Mouse (Mus musculus) kidney, postnatal 0 days (tissue): ENCODE measurements around the gene Bach1. TPM values are rescaled to one million over a fixed set of nuclear protein-coding genes. Genes with fewer than 3 reads are reported as not detected.
A peak's percentile ranks its signal among the peaks of the same experiment; 100 is the strongest.

Source experiments
- ATAC-seq: fragments of 200-750 bp; cut with Nextera tagmentation; replicated peaks from 2 replicates; pipeline ENCODE4 v1.8.0; 2017; ENCODE audit warnings: low read depth, moderate number of reproducible peaks, moderate TSS enrichment, moderate library complexity; ENCODE audit not compliant: low FRiP score
- DNase-seq: peaks from one replicate; pipeline ENCODE4 v3.0.0-alpha.2; 2016; ENCODE audit warnings: low spot score
- H3K27ac ChIP-seq: fragments of 300-500 bp; sonication (generic); 2 replicates; pipeline ENCODE4 v1.5.1; 2014; ENCODE audit warnings: mild to moderate bottlenecking
- H3K27me3 ChIP-seq: fragments of 300-500 bp; sonication (generic); 2 replicates; pipeline ENCODE4 v1.6.1; 2014; ENCODE audit warnings: low read length, mixed read lengths; ENCODE audit not compliant: insufficient read depth
- H3K36me3 ChIP-seq: fragments of 300-500 bp; sonication (generic); 2 replicates; pipeline ENCODE4 v1.6.1; 2014; ENCODE audit warnings: low read length, mixed read lengths; ENCODE audit not compliant: insufficient read depth
- H3K4me1 ChIP-seq: fragments of 300-500 bp; sonication (generic); replicated peaks from 2 replicates; pipeline ENCODE4 v1.6.1; 2014; ENCODE audit warnings: antibody characterized with exemption, low read length, mixed read lengths; ENCODE audit not compliant: insufficient read depth
- H3K4me2 ChIP-seq: fragments of 300-500 bp; sonication (generic); 2 replicates; pipeline ENCODE4 v1.6.1; 2014; ENCODE audit warnings: mild to moderate bottlenecking, low read length, moderate library complexity, mixed read lengths
- H3K4me3 ChIP-seq: fragments of 300-500 bp; sonication (generic); replicated peaks from 2 replicates; pipeline ENCODE4 v1.5.1; 2014; ENCODE audit warnings: low read depth, low read length
- H3K9ac ChIP-seq: fragments of 300-500 bp; sonication (generic); 2 replicates; pipeline ENCODE4 v1.6.1; 2014; ENCODE audit warnings: low read depth, low read length
- H3K9me3 ChIP-seq: fragments of 300-500 bp; sonication (generic); replicated peaks from 2 replicates; pipeline ENCODE4 v1.6.1; 2016; ENCODE audit warnings: low read length, inconsistent platforms, mixed read lengths
- CTCF ChIP-seq: IDR thresholded peaks from 2 replicates; pipeline ENCODE4 v1.5.1; 2016; ENCODE audit warnings: antibody characterized with exemption, low read depth, mild to moderate bottlenecking, moderate library complexity
- WGBS: fragments of 180-500 bp; shearing (Covaris S2); extraction: QIAGEN DNeasy Blood & Tissue Kit; methylation state at CpG from one replicate; pipeline ENCODE4 v1.1.7; 2014; 5-methylcytosine and 5-hydroxymethylcytosine counted together
- polyA plus RNA-seq: library from polyadenylated mRNA; unstranded; fragments of >200 nt; fragmentation: Nextera tagmentation; extraction: Ambion mirVana; gene quantifications from 2 replicates; pipeline ENCODE4 v1.2.1, GENCODE M21; 2015

Bach1 gene
- polyA plus RNA-seq, 1 experiment from 2014 or later: 6.5 TPM

DNA sequence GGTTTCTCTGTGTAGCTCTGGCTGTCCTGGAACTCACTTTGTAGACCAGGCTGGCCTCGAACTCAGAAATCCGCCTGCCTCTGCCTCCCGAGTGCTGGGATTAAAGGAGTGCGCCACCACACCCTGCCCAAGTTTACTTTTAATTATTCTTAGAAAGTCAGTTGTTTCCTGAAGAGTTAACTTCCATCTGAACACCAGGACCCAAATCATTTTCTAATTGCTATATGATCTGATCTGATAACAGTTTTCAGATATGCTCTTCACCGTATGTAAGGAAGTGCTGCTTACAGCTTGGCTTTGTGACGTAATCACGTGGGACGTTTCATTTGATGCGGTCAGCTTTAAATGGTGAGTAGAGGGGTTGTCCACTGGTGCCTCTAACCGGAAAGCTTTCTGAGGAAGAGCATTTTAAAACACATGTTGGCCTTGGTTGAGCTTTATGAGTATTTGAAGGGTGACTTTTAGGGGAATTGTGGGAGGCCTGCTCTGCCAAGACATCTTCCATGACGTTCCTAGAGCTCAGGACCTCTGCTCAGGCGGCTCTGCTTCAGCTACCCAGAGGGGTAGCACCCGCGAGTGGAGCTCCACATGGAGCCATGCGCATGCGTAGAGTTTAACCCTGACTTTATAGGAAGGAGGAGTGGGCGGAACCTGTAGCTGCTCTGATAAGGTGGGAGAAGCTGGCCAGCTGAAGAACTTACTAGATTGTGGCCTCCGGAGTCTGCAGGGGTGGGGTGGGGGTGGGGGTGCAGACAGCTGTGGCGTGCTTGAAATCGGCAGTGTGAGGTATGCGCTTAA is 39.3 kb downstream of the Bach1 start:
- H3K4me1 ChIP-seq: 0 out of 2 replicates have a peak, but pooled peaks cover 4% of the 10 kb centered on the region
- no peak for DNase-seq
- H3K36me3 ChIP-seq: no peaks in the 10 kb centered on the region
- no peak overlapping the region for H3K4me2 ChIP-seq
- no peak for TF ChIP-seq CTCF
- no peak overlapping the region for H3K9ac ChIP-seq
- H3K9me3 ChIP-seq: no peaks in the 10 kb centered on the region
- no peak overlapping the region for H3K4me3 ChIP-seq
- no peaks in the 10 kb centered on the region for H3K27me3 ChIP-seq
- no peak overlapping the region for H3K27ac ChIP-seq
- ATAC-seq: no peak
- 80% methylated on average over 21 of the region's 21 CpGs for WGBS

DNA sequence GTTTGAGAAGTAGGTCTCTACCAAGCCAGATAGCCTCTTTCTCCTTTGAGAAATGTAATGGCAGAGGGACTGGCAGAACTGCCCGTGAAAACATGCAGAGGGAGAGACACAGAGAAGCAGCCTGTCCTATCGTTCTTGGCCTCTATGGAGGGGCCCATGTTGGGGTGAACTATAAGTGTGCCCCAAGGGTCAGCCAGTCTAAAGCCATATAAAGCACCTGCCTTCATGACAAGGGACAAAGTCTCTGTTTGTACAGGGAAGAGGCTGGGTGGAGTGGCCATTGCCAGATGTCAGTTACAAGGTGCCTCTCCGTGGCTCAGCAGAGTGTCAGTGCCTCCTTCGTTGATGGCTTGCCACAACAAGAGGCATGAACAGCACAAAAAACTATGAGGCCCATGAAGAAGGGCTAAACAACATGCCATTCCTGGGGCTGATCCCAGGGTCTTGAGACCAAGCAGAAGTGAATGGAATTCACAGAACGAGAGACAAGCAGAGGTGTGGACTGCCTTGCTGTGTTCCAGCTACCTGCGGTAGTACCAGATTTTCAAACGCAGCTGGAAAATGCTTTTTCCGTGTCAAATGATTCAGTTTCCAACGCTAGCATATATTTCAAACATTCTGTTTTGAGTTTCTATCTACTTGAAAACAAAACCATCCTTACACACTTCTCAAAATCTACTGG is 42.4 kb downstream of the Bach1 start:
- H3K9me3 ChIP-seq: no peaks in the 10 kb centered on the region
- 84% methylated on average over 9 of the region's 9 CpGs for WGBS
- H3K4me3 ChIP-seq: no peak overlapping the region
- 0 out of 2 replicates have a peak, but pooled peaks cover 4% of the 10 kb centered on the region for H3K4me1 ChIP-seq
- H3K36me3 ChIP-seq: no peaks in the 10 kb centered on the region
- ATAC-seq (no peak), DNase-seq (no peak)
- no peaks in the 10 kb centered on the region for H3K27me3 ChIP-seq
- TF ChIP-seq CTCF: no peak
- no peak overlapping the region for H3K4me2 ChIP-seq
- H3K9ac ChIP-seq: no peak overlapping the region
- no peak overlapping the region for H3K27ac ChIP-seq

DNA sequence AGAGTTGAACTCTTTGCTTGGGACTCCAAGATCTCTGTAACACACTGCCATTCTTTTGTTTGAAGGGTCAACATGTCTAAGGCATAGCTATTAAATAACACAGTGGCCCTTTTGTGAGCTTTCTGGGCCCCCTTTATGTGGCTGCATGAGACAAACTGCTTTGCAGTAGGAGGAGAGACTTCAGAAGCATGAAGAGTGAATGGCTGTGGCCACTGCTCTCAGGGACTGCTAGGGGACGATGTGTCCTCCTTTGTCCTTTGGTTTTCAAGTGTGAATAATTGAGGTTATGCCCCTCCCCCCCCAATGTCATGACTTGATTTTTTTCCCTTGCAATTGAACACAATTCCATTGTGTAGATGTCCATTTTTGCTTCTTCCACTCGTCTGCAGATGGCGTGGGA is 44.9 kb downstream of the Bach1 start:
- H3K27me3 ChIP-seq: no peaks in the 10 kb centered on the region
- DNase-seq: no peak
- no peak for ATAC-seq
- H3K4me3 ChIP-seq: no peak overlapping the region
- no peaks in the 10 kb centered on the region for H3K36me3 ChIP-seq
- H3K4me1 ChIP-seq: no peaks in the 10 kb centered on the region
- 74% methylated on average over 3 of the region's 3 CpGs for WGBS
- no peak overlapping the region for H3K9ac ChIP-seq
- H3K9me3 ChIP-seq: no peaks in the 10 kb centered on the region
- no peak for TF ChIP-seq CTCF
- no peak overlapping the region for H3K27ac ChIP-seq
- H3K4me2 ChIP-seq: no peak overlapping the region

DNA sequence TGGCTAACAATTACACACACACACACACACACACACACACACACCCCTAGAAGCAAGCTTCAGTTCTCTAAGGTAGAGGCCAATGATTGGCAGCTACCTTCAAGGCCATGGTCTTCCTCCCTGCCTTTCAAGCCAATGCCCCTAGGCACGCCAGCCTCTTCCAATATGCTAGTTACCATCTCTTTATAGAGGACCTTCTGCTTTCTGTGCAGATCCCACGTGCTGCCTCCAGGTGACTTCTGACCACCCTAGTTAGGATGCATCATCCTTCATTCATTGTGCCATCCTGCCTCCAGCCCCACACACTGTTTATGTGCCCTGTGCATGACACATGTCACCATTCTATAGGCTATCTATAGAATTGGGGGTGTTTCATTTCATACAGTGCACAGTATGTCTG is 45.6 kb downstream of the Bach1 start:
- no peak overlapping the region for H3K27ac ChIP-seq
- TF ChIP-seq CTCF: no peak

DNA sequence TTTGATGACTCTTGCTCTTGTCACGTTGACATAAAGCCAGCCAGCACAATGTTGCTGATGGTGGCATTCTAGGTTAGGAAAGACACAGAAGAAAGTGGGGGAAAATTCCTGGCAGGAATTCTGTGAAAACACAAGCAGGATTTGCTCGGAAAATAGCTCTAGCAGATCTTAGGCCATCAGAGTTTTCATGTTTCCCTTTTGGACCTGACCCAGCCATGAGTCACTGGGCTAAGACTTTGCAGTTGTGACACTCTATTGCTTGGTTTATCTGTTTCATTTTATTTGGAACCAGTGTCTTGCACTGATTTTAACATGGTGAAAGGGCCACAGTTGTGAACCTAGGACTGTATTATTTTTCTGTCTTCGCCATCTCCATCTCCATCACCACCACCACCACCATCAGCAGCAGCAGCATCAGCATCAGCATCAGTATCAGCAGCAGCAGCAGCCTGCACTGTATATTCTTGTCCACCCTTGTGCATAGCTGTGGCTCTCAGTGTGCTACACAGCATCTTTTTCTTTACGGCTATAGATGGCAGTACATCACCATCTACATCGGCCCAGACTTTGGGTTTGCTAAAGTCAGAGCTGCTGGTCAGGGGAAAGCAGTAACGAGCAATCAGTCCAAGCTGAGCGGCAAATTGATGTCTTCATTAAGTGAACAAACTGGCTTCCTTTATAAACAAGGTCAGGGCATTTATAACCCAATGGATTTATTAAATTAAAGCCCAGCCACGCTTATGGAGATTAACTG is 46.6 kb downstream of the Bach1 start:
- Histone ChIP-seq H3K4me3 (no peak overlapping the region), H3K4me1 (no peaks in the 10 kb centered on the region), H3K9ac (no peak overlapping the region), H3K9me3 (no peaks in the 10 kb centered on the region), H3K27ac (no peak overlapping the region), H3K36me3 (no peaks in the 10 kb centered on the region), H3K4me2 (no peak overlapping the region), H3K27me3 (no peaks in the 10 kb centered on the region)
- WGBS: 71% methylated on average over 8 of the region's 8 CpGs
- ATAC-seq (no peak), DNase-seq (no peak)
- peak; percentile 37; the same call in 1 of the 2 replicates for TF ChIP-seq CTCF

More for the DNA sequence above, 45.6 kb downstream of the Bach1 start:
- DNase-seq (no peak), ATAC-seq (no peak)
- Histone ChIP-seq H3K4me1 (no peaks in the 10 kb centered on the region), H3K4me2 (no peak overlapping the region), H3K9ac (no peak overlapping the region), H3K9me3 (no peaks in the 10 kb centered on the region), H3K36me3 (no peaks in the 10 kb centered on the region), H3K4me3 (no peak overlapping the region), H3K27me3 (no peaks in the 10 kb centered on the region)
- 85% methylated on average over 2 of the region's 2 CpGs for WGBS

DNA sequence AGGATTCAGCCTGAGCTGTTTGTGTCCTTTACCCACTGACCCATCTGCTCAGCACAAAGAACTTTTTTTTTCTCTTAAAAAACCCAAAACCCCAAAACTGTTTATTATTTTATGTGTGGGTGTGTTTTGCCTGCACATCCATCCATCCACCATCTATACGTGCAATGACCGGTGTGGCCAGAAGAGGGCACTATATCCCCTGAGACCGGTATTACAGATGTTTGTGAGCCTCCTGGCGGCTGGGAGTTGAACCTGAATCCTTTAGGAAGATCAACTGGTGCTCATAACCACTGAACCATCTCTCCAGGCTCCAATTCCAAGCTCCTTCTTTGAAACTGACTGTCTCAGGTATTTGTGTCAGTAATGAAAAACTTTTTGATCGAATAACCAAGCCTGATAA is 48.0 kb downstream of the Bach1 start:
- Histone ChIP-seq H3K9me3 (no peaks in the 10 kb centered on the region), H3K4me2 (no peak overlapping the region), H3K27ac (no peak overlapping the region), H3K9ac (no peak overlapping the region), H3K4me1 (no peaks in the 10 kb centered on the region), H3K27me3 (no peaks in the 10 kb centered on the region), H3K36me3 (no peaks in the 10 kb centered on the region), H3K4me3 (no peak overlapping the region)
- peak; percentile 99 for TF ChIP-seq CTCF
- WGBS: 20% methylated on average over 5 of the region's 5 CpGs
- ATAC-seq: 0 out of 2 replicates have a peak, but pooled peaks have one; percentile 46
- DNase-seq: peak; percentile 87
